Mouse (Mus musculus) small intestine, adult 2 months (tissue): Measurements from ENCODE around the gene Spc25. TPM values are rescaled to one million over a fixed set of nuclear protein-coding genes. Genes with fewer than 3 reads are reported as not detected.
A peak's percentile ranks its signal among the peaks of the same experiment; 100 is the strongest.

Experiments used
- H3K27ac ChIP-seq: fragments of 200-500 bp; 2 replicates; pipeline ENCODE4 v1.5.1; 2012; ENCODE audit warnings: low read depth, low read length, control low read depth, inconsistent platforms; ENCODE audit not compliant: insufficient read depth
- H3K27me3 ChIP-seq: fragments of 200-500 bp; 2 replicates; pipeline ENCODE4 v1.6.1; 2012; ENCODE audit warnings: mild to moderate bottlenecking, moderate library complexity, low read length, inconsistent platforms; ENCODE audit not compliant: control insufficient read depth, insufficient read depth
- H3K36me3 ChIP-seq: fragments of 200-500 bp; 2 replicates; pipeline ENCODE4 v1.6.1; 2012; ENCODE audit warnings: mild to moderate bottlenecking, low read length, control low read depth, inconsistent platforms; ENCODE audit not compliant: control insufficient read depth, insufficient read depth
- H3K4me1 ChIP-seq: fragments of 200-500 bp; 2 replicates; pipeline ENCODE4 v1.6.1; 2012; ENCODE audit warnings: low read length, inconsistent platforms, mixed read lengths; ENCODE audit not compliant: control insufficient read depth, insufficient read depth, insufficient read length
- H3K4me3 ChIP-seq: fragments of 200-500 bp; 2 replicates; pipeline ENCODE4 v1.5.1; 2012; ENCODE audit warnings: low read depth, mild to moderate bottlenecking, control low read depth, inconsistent platforms, low read length, moderate library complexity
- CTCF ChIP-seq: fragments of 200-500 bp; IDR thresholded peaks from 2 replicates; pipeline ENCODE4 v1.5.1; 2012; ENCODE audit warnings: low read depth, mild to moderate bottlenecking, control low read depth, inconsistent platforms, low read length, moderate library complexity, mixed read lengths; ENCODE audit not compliant: insufficient replicate concordance, insufficient read length; ENCODE audit errors: extremely low read depth
- POLR2A ChIP-seq: fragments of 200-500 bp; IDR thresholded peaks from 2 replicates; pipeline ENCODE4 v1.6.1; 2012; ENCODE audit warnings: low read depth, mild to moderate bottlenecking, control low read depth, inconsistent platforms, low read length, moderate library complexity
- WGBS: fragments of 180-500 bp; shearing (Covaris S2); methylation state at CpG from one replicate; pipeline ENCODE4 v1.1.7; 2018; 5-methylcytosine and 5-hydroxymethylcytosine counted together
- polyA plus RNA-seq: library from polyadenylated mRNA; depleted of rRNA; stranded (reverse); fragments of >200 nt; gene quantifications from 2 replicates; pipeline ENCODE4 v1.2.3, GENCODE M21; 2012; rRNA removed

Spc25 gene
- polyA plus RNA-seq, result 0.24 and 0.82 TPM in 2 replicates

DNA sequence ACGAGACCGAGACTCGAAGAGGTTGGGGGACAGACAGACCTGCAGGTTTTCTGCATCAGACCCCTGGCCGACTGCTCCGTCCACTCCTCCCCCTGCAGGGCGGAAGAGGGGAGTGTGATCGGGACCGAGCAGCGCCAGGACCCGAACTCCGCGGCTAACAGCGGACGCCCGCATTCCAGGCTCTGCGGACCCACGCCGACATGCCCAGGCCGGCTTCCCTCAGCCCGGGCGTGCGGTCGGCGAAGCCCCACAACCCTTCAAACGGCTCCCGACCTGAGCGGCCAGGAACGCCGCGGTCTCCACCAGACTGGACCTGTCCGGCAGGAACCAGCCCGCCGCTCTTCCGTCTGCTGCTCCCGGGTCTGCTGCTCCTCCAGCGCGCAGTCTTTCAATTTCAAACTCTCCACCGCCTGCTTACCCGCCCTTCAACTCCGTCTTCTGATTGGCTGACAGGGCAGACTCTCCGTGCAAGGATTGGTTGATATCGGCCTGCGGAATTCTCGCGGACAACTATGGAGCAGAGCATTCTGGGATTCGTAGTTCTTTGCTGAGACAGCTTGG, at the start of gene Spc25:
TSS of gene Spc25 (minus strand) at position 404 of the 561 bp plus-strand sequence.
- Histone ChIP-seq H3K27me3 (no peaks in the 10 kb centered on the region), H3K36me3 (peaks cover 4% of the 10 kb centered on the region), H3K4me1 (peaks cover 4% of the 10 kb centered on the region; the same call in 1 of the 2 replicates), H3K4me3 (peak within 1 kb of the TSS; percentile 90), H3K27ac (no peak within 1 kb of the TSS)
- under 1% methylated on average over 46 of the region's 46 CpGs for WGBS
- TF ChIP-seq POLR2A (0 out of 2 replicates have a peak, but pooled peaks have one; percentile 39), CTCF (no peak)

DNA sequence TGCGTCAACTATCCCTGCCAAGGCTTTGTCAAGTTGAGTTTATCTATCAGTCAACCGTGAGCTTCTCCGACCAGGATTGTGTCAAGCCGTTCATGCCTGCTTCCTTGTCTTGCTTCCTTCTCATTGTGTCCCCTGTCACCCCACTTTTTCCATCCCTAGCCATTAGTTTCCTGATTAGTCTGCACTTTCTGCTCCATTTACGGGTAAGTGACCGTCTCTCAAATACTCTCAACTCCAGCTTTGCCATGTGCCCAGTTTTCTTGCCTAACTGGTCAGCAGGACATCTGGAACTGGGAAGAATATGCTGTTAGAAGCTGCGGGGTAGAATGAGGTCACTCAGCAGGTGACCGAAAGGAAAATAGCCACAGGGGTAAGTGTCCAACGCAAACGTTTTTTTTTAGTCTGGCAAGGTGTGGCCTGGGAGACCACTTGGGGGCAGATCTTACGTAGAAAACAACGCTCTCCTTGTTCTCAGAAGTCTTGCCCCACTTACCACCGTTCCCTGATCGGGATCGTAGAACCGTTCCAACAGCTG, 42.3 kb upstream of the Spc25 start:
- WGBS, result 63% methylated on average over 16 of the region's 16 CpGs
- H3K27ac ChIP-seq, result no peak overlapping the region
- H3K4me1 ChIP-seq, result no peaks in the 10 kb centered on the region
- no peaks in the 10 kb centered on the region for H3K36me3 ChIP-seq
- H3K27me3 ChIP-seq, result no peaks in the 10 kb centered on the region; the same call in 1 of the 2 replicates
- TF ChIP-seq POLR2A, result no peak
- no peak overlapping the region for H3K4me3 ChIP-seq

DNA sequence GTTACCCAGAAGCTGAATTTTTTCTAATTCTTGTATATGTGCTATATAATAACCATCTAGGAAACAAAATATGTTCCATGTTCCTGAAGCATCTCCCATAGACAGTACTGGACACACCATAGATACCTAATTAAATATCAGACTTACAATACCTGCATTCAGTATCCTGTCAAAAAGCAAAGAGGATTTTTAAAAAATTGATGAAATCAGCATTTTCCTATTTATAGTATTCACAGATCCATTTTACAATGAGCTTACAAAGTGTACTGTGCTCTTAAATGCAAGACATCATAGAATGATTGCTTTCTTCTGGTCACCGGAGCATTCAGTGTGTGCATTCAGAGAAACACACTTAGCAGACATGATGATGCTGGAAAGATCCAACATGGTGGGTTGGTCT, 41.1 kb upstream of the Spc25 start:
- Histone ChIP-seq H3K36me3 (no peaks in the 10 kb centered on the region), H3K27me3 (no peaks in the 10 kb centered on the region; the same call in 1 of the 2 replicates), H3K27ac (no peak overlapping the region), H3K4me3 (no peak overlapping the region), H3K4me1 (no peaks in the 10 kb centered on the region)
- WGBS, result 91% methylated on average over 1 of the region's 1 CpGs
- TF ChIP-seq POLR2A (no peak), CTCF (no peak)

GRCm38 (mm10) chr2:69244924-69245323, 38.9 kb upstream of the Spc25 start:
- Histone ChIP-seq H3K4me1 (no peaks in the 10 kb centered on the region), H3K27ac (no peak overlapping the region), H3K4me3 (no peak overlapping the region), H3K36me3 (no peaks in the 10 kb centered on the region), H3K27me3 (no peaks in the 10 kb centered on the region; the same call in 1 of the 2 replicates)
- TF ChIP-seq POLR2A (no peak), CTCF (no peak)
- WGBS, result 51% methylated on average over 2 of the region's 2 CpGs

- 32% methylated on average over 9 of the region's 9 CpGs for WGBS
- Histone ChIP-seq H3K4me1 (no peaks in the 10 kb centered on the region), H3K27ac (no peak overlapping the region), H3K36me3 (no peaks in the 10 kb centered on the region), H3K27me3 (no peaks in the 10 kb centered on the region), H3K4me3 (no peak overlapping the region)
- TF ChIP-seq POLR2A (no peak), CTCF (no peak)
These were observed 33.3 kb upstream of the Spc25 start for GRCm38 (mm10) chr2:69239315-69239714.

DNA sequence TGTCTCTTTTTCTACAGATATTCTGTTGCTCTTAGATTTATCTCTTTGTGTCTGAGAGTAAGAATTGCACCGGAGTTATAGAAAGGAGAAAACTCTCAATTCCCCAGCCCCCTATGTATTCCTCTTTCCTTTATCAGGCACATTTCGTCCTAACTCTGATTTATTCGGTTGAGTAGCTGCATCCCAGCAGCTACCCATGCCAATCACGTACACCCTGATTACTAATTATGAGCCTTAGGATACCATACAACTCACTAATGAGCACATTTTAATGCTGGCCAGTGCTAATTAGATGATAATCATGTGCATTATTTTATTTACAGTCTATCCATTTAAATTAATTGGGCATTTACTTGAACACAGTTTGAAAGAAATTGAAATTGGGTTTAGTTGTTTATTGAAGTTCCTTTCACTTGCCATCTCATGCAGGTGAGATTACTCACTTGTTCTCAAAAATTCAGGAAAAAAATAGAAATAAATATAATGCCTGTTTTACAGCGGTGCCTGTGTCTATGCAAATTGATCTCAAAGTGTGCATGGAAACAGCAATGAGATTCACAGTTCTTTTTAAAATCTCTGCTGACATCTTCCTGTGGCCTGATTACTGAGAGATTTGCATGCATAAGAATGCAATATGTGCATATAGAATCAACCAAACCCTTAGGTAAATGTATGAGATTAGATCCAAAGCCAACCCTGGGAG, 29.1 kb upstream of the Spc25 start:
- H3K4me3 ChIP-seq, result no peak overlapping the region
- no peak overlapping the region for H3K27ac ChIP-seq
- no peaks in the 10 kb centered on the region for H3K27me3 ChIP-seq
- H3K4me1 ChIP-seq, result no peaks in the 10 kb centered on the region
- TF ChIP-seq POLR2A (no peak), CTCF (no peak)
- WGBS, result 89% methylated on average over 5 of the region's 5 CpGs
- no peaks in the 10 kb centered on the region for H3K36me3 ChIP-seq

- no peak overlapping the region for H3K27ac ChIP-seq
- H3K4me3 ChIP-seq, result no peak overlapping the region
- no peaks in the 10 kb centered on the region for H3K36me3 ChIP-seq
- no peak for TF ChIP-seq CTCF
- no peak for TF ChIP-seq POLR2A
- no peaks in the 10 kb centered on the region for H3K4me1 ChIP-seq
- no peaks in the 10 kb centered on the region for H3K27me3 ChIP-seq
These were observed 26.1 kb upstream of the Spc25 start for GRCm38 (mm10) chr2:69232101-69232500.
